Mouse (Mus musculus): ENCODE measurements around the gene Prr22. TPM values are rescaled to one million over a fixed set of nuclear protein-coding genes. Genes with fewer than 3 reads are reported as not detected.

The Prr22 gene
- total and polyA plus RNA-seq, 3 experiments, result 0.11 to 2.0 (median 0.29) TPM

DNA sequence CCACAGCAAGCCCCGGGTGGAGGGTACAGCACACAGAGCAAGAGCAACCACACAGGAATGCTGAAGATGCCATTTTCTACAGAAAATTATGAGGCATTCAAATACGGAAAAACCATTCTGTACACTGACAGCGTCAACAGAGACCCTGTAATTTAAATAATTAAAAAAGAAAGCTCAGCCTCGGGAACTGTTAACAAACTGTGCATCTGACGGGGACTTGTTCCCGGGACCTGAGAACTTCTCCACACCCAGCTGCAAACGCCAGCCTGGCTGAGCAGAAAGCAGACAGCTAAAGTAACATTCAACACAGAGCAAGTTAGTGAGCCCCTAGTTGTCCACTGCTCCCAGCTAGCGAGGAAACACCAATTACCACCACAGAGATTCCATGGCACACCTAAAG is 32.0 kb downstream of the Prr22 start:
- 82% methylated on average over 8 of the region's 8 CpGs for WGBS
- TF ChIP-seq POLR2A (IDR thresholded peaks at IDR 0.05; ENCODE audit: insufficient read depth, low read depth, low read length) (no peak), EP300 (IDR thresholded peaks at IDR 0.05; ENCODE audit: insufficient read depth, low read depth, low read length) (no peak)
- Histone ChIP-seq H3K79me2 (replicated peaks; ENCODE audit: control insufficient read depth, insufficient read depth, low read length) (no peaks in the 10 kb centered on the region; the same call in 1 of the 2 replicates), H3K36me3 (ENCODE audit: control insufficient read depth, insufficient read depth, low read length) (no peaks in the 10 kb centered on the region), H3K27ac (no peak overlapping the region), H3K4me1 (ENCODE audit: control insufficient read depth, insufficient read depth, low read length) (no peaks in the 10 kb centered on the region), H3K27me3 (ENCODE audit: control insufficient read depth, insufficient read depth, low read length) (no peaks in the 10 kb centered on the region), H3K9ac (ENCODE audit: low read depth, low read length) (no peak overlapping the region), H3K4me3 (no peak overlapping the region)
- no peak for DNase-seq
- intact Hi-C loops (cut with DNase I), result loop anchor here (10.0 kb wide), 1 partner anchor 533 kb away; no protein-coding TSS in a partner anchor

DNA sequence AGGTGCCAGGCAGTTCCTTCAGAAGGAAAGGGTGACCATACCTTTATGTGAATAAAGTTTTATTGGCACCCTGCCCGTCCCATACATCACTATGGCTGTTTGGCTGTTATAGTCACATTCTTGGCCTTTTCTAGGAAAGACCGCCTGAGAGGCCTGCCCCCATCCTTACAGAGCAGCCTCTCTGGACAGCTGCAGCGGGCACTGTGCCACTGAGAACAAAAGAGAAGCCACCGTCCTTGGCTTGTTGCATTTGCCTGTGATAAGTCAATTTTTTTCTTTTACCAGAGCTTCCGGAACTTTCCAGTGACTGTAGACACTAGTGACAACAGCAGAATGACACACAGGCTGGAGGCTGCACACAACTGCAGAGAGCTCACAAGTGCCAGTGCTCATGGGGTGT is 34.9 kb downstream of the Prr22 start:
- WGBS, result 64% methylated on average over 5 of the region's 5 CpGs
- Histone ChIP-seq H3K4me3 (no peak overlapping the region), H3K4me1 (ENCODE audit: control insufficient read depth, insufficient read depth, low read length) (peaks cover 3% of the 10 kb centered on the region), H3K27me3 (ENCODE audit: control insufficient read depth, insufficient read depth, low read length) (no peaks in the 10 kb centered on the region), H3K9ac (ENCODE audit: low read depth, low read length) (no peak overlapping the region), H3K36me3 (ENCODE audit: control insufficient read depth, insufficient read depth, low read length) (no peaks in the 10 kb centered on the region), H3K27ac (no peak overlapping the region), H3K79me2 (replicated peaks; ENCODE audit: control insufficient read depth, insufficient read depth, low read length) (no peaks in the 10 kb centered on the region; the same call in 1 of the 2 replicates)
- TF ChIP-seq CTCF (IDR thresholded peaks at IDR 0.05) (no peak), POLR2A (IDR thresholded peaks at IDR 0.05; ENCODE audit: insufficient read depth, low read depth, low read length) (no peak), EP300 (IDR thresholded peaks at IDR 0.05; ENCODE audit: insufficient read depth, low read depth, low read length) (no peak)
- no peak for DNase-seq
- intact Hi-C loops (cut with DNase I), result loop anchor here (5.0 to 10.0 kb wide), 2 partner anchors 132 to 530 kb away; partner anchors contain the start of gene Mllt1

- no peak overlapping the region for H3K9ac ChIP-seq (ENCODE audit: low read depth, low read length)
- TF ChIP-seq CTCF (IDR thresholded peaks at IDR 0.05) (peak; percentile 47), EP300 (IDR thresholded peaks at IDR 0.05; ENCODE audit: insufficient read depth, low read depth, low read length) (no peak)
- no peak for DNase-seq
- 86% methylated on average over 1 of the region's 1 CpGs for WGBS
- intact Hi-C loops (cut with DNase I), result loop anchor here (5.0 to 10.0 kb wide), 2 partner anchors 132 to 529 kb away; partner anchors contain the start of gene Mllt1
- no peak overlapping the region for H3K27ac ChIP-seq
- H3K4me1 ChIP-seq (ENCODE audit: control insufficient read depth, insufficient read depth, low read length), result peaks cover 9% of the 10 kb centered on the region
- no peaks in the 10 kb centered on the region; the same call in 1 of the 2 replicates for H3K79me2 ChIP-seq (replicated peaks; ENCODE audit: control insufficient read depth, insufficient read depth, low read length)
- H3K36me3 ChIP-seq (ENCODE audit: control insufficient read depth, insufficient read depth, low read length), result no peaks in the 10 kb centered on the region
- no peak overlapping the region for H3K4me3 ChIP-seq
- no peaks in the 10 kb centered on the region for H3K27me3 ChIP-seq (ENCODE audit: control insufficient read depth, insufficient read depth, low read length)
Observed at GRCm38 (mm10) chr17:56805784-56806183, 35.7 kb downstream of the Prr22 start.

GRCm38 (mm10) chr17:56808518-56808917 is 38.5 kb downstream of the Prr22 start:
- intact Hi-C loops (cut with DNase I), result loop anchor here (2.0 to 10.0 kb wide), 5 partner anchors 88 to 526 kb away; partner anchors contain the start of gene Mllt1
- Histone ChIP-seq H3K4me3 (no peak overlapping the region), H3K9ac (ENCODE audit: low read depth, low read length) (no peak overlapping the region), H3K4me1 (ENCODE audit: control insufficient read depth, insufficient read depth, low read length) (peaks cover 11% of the 10 kb centered on the region), H3K27me3 (ENCODE audit: control insufficient read depth, insufficient read depth, low read length) (no peaks in the 10 kb centered on the region), H3K36me3 (ENCODE audit: control insufficient read depth, insufficient read depth, low read length) (no peaks in the 10 kb centered on the region), H3K79me2 (replicated peaks; ENCODE audit: control insufficient read depth, insufficient read depth, low read length) (no peaks in the 10 kb centered on the region; the same call in 1 of the 2 replicates), H3K27ac (no peak overlapping the region)
- peak; percentile 98 for TF ChIP-seq EP300 (IDR thresholded peaks at IDR 0.05; ENCODE audit: insufficient read depth, low read depth, low read length)
- no peak for TF ChIP-seq POLR2A (IDR thresholded peaks at IDR 0.05; ENCODE audit: insufficient read depth, low read depth, low read length)
- peak; percentile 97; the same call in 1 of the 2 replicates for TF ChIP-seq CTCF (IDR thresholded peaks at IDR 0.05)
- WGBS, result 8% methylated on average over 9 of the region's 9 CpGs
- peak; percentile 78 to 84 for DNase-seq

GRCm38 (mm10) chr17:56810245-56810644 is 40.2 kb downstream of the Prr22 start:
- DNase-seq, result peak; percentile 89 to 93
- peaks cover 16% of the 10 kb centered on the region for H3K4me1 ChIP-seq (ENCODE audit: control insufficient read depth, insufficient read depth, low read length)
- H3K27me3 ChIP-seq (ENCODE audit: control insufficient read depth, insufficient read depth, low read length), result no peaks in the 10 kb centered on the region
- 0 out of 2 replicates have a peak, but pooled peaks have one; percentile 21 for TF ChIP-seq EP300 (IDR thresholded peaks at IDR 0.05; ENCODE audit: insufficient read depth, low read depth, low read length)
- no peak for TF ChIP-seq POLR2A (IDR thresholded peaks at IDR 0.05; ENCODE audit: insufficient read depth, low read depth, low read length)
- TF ChIP-seq CTCF (IDR thresholded peaks at IDR 0.05), result no peak
- H3K79me2 ChIP-seq (replicated peaks; ENCODE audit: control insufficient read depth, insufficient read depth, low read length), result no peaks in the 10 kb centered on the region
- no peak overlapping the region for H3K9ac ChIP-seq (ENCODE audit: low read depth, low read length)
- 0% methylated on average over 3 of the region's 3 CpGs for WGBS
- H3K36me3 ChIP-seq (ENCODE audit: control insufficient read depth, insufficient read depth, low read length), result no peaks in the 10 kb centered on the region
- H3K4me3 ChIP-seq, result no peak overlapping the region
- peak overlapping the region; percentile 65 for H3K27ac ChIP-seq
- intact Hi-C loops (cut with DNase I), result no loop called here

GRCm38 (mm10) chr17:56814316-56815056 is 44.4 kb downstream of the Prr22 start:
- 9% methylated on average over 24 of the region's 24 CpGs for WGBS
- Histone ChIP-seq H3K36me3 (ENCODE audit: control insufficient read depth, insufficient read depth, low read length) (no peaks in the 10 kb centered on the region), H3K4me1 (ENCODE audit: control insufficient read depth, insufficient read depth, low read length) (peaks cover 17% of the 10 kb centered on the region), H3K9ac (ENCODE audit: low read depth, low read length) (no peak overlapping the region), H3K27ac (peak overlapping the region; percentile 47), H3K4me3 (no peak overlapping the region), H3K27me3 (ENCODE audit: control insufficient read depth, insufficient read depth, low read length) (no peaks in the 10 kb centered on the region), H3K79me2 (replicated peaks; ENCODE audit: control insufficient read depth, insufficient read depth, low read length) (no peaks in the 10 kb centered on the region)
- peak; percentile 87 to 93 for DNase-seq
- TF ChIP-seq EP300 (IDR thresholded peaks at IDR 0.05; ENCODE audit: insufficient read depth, low read depth, low read length), result peak; percentile 47; the same call in 1 of the 2 replicates
- TF ChIP-seq POLR2A (IDR thresholded peaks at IDR 0.05; ENCODE audit: insufficient read depth, low read depth, low read length), result no peak
- no peak for TF ChIP-seq CTCF (IDR thresholded peaks at IDR 0.05)
- intact Hi-C loops (cut with DNase I), result loop anchor here (2.0 kb wide), 1 partner anchor 16 kb away; the partner anchor contains the start of gene Rfx2
